Comparison of ENCODE assay signal across 29 mouse cellular contexts in the genomic region with DNA sequence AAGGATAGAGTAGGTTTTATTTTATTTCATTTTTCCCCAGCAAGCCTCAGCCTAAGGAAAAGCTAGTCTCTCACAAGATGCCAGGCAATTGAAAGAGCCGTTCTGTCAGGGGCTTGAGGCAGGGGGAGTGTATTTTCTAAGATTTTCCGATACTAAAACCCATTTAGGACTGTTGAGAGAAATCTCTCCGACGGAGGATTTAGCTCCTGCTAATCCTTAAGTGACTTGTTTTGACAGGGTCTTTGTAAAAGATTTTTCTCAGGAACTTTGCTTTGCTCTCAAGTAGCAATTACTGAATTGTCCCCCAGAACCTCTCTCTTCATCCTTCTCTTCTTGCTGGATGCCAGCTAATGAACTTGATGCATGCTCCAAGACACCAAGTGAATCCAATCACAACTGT.
A peak's percentile ranks its signal among the peaks of the same experiment; 100 is the strongest.
DNase-seq lines count a peak whose midpoint lies in the region; ATAC-seq and TF ChIP-seq lines count a peak whose summit lies in the region.
"Had no signal": no experiment of that assay in that cellular context is flagged by ENCODE, and none has a peak within 500 bp of the region (broad histone marks: within the 10 kb centered on the region; RNA-seq: fewer than 3 reads in every experiment).

No protein-coding gene starts in this region.

- DNase-seq in gastrocnemius, adult 2 months: no peak
- DNase-seq in gastrocnemius, postnatal 36 days: no peak
- no peak for DNase-seq in testis, postnatal 10 days (ENCODE audit: low spot score)
- no peak for DNase-seq in kidney, postnatal 36 days
- DNase-seq in frontal cortex, postnatal 25 days (ENCODE audit: low spot score in 2 of 2): no peak
- DNase-seq: adrenal gland, postnatal 14 days; cerebellum, adult 11-12 months; cerebellum, adult 9-11 months; gastrocnemius, postnatal 14 days; heart, adult 11 months; heart, postnatal 4 days; kidney, adult 18-20 months; kidney, postnatal 25 days; left cerebral cortex, postnatal 4 days; liver, postnatal 0 days; lung, postnatal 4 days; right cerebral cortex, postnatal 4 days had no signal

- no peak overlapping the region for H3K9ac ChIP-seq in embryonic facial prominence, embryonic 13.5 days
- no peak overlapping the region for H3K9ac ChIP-seq in forebrain, embryonic 13.5 days
- no peak overlapping the region for H3K9ac ChIP-seq in midbrain, embryonic 13.5 days (replicated peaks)
- H3K9ac ChIP-seq: kidney, embryonic 15.5 days; liver, embryonic 12.5 days; liver, postnatal 0 days; neural tube, embryonic 15.5 days had no signal

- no peak for ATAC-seq in embryonic facial prominence, embryonic 13.5 days (ENCODE audit: insufficient number of reproducible peaks, insufficient read depth, low FRiP score, low TSS enrichment, low read depth)
- ATAC-seq in forebrain, embryonic 13.5 days: no peak
- no peak for ATAC-seq in midbrain, embryonic 13.5 days
- ATAC-seq: CD4-positive, CD25-positive, alpha-beta regulatory T cell, adult 4 months; hindbrain, embryonic 16.5 days; liver, embryonic 12.5 days; liver, postnatal 0 days; lung, postnatal 0 days had no signal

- H3K4me2 ChIP-seq in embryonic facial prominence, embryonic 13.5 days: no peak overlapping the region
- H3K4me2 ChIP-seq in forebrain, embryonic 13.5 days: 0 out of 2 replicates have a peak overlapping the region, but pooled peaks have one; percentile 17
- H3K4me2 ChIP-seq in midbrain, embryonic 13.5 days (replicated peaks): no peak overlapping the region
- H3K4me2 ChIP-seq: kidney, embryonic 15.5 days; liver, embryonic 12.5 days; neural tube, embryonic 15.5 days had no signal

- TF ChIP-seq CTCF in gastrocnemius, adult 2 months (IDR thresholded peaks at IDR 0.05): no peak

- H3K36me3 ChIP-seq in embryonic facial prominence, embryonic 13.5 days: no peaks in the 10 kb centered on the region
- H3K36me3 ChIP-seq in forebrain, embryonic 13.5 days (ENCODE audit: poor library complexity, severe bottlenecking): no peaks in the 10 kb centered on the region
- H3K36me3 ChIP-seq in midbrain, embryonic 13.5 days: no peaks in the 10 kb centered on the region
- H3K36me3 ChIP-seq: heart, embryonic 10.5 days; kidney, embryonic 15.5 days; liver, embryonic 12.5 days; neural tube, embryonic 15.5 days had no signal

- H3K4me3 ChIP-seq in gastrocnemius, adult 2 months: no peak overlapping the region
- H3K4me3 ChIP-seq in embryonic facial prominence, embryonic 13.5 days: no peak overlapping the region
- H3K4me3 ChIP-seq in forebrain, embryonic 13.5 days: no peak overlapping the region
- no peak overlapping the region for H3K4me3 ChIP-seq in midbrain, embryonic 13.5 days (replicated peaks)
- H3K4me3 ChIP-seq: heart, embryonic 10.5 days; kidney, embryonic 15.5 days; layer of hippocampus, adult 2 months; liver, embryonic 12.5 days; megakaryocyte, embryonic 14.5 days; neural tube, embryonic 15.5 days had no signal

- no peaks in the 10 kb centered on the region; the same call in 1 of the 2 replicates for H3K27me3 ChIP-seq in embryonic facial prominence, embryonic 13.5 days
- H3K27me3 ChIP-seq in forebrain, embryonic 13.5 days: peaks cover 37% of the 10 kb centered on the region; the same call in 1 of the 2 replicates
- peaks cover 20% of the 10 kb centered on the region; the same call in 1 of the 2 replicates for H3K27me3 ChIP-seq in midbrain, embryonic 13.5 days
- H3K27me3 ChIP-seq: kidney, embryonic 15.5 days; neural tube, embryonic 15.5 days had no signal

- H3K4me1 ChIP-seq in embryonic facial prominence, embryonic 13.5 days: peaks cover 33% of the 10 kb centered on the region
- peaks cover 24% of the 10 kb centered on the region for H3K4me1 ChIP-seq in forebrain, embryonic 13.5 days
- H3K4me1 ChIP-seq in midbrain, embryonic 13.5 days (replicated peaks): peaks cover 24% of the 10 kb centered on the region
- H3K4me1 ChIP-seq: heart, embryonic 10.5 days; kidney, embryonic 15.5 days; liver, embryonic 12.5 days; megakaryocyte, embryonic 14.5 days had no signal

- WGBS in embryonic facial prominence, embryonic 13.5 days: 22% methylated on average over 4 of the region's 4 CpGs
- WGBS in forebrain, embryonic 13.5 days: 3% methylated on average over 4 of the region's 4 CpGs
- 13% methylated on average over 4 of the region's 4 CpGs for whole genome bisulfite sequencing in midbrain, embryonic 13.5 days

- H3K27ac ChIP-seq in gastrocnemius, adult 2 months: peak overlapping the region; percentile 48; the same call in 1 of the 2 replicates
- H3K27ac ChIP-seq in embryonic facial prominence, embryonic 13.5 days: peak overlapping the region; percentile 19; the same call in 1 of the 2 replicates
- no peak overlapping the region for H3K27ac ChIP-seq in forebrain, embryonic 13.5 days
- H3K27ac ChIP-seq in midbrain, embryonic 13.5 days: peak overlapping the region; percentile 16; the same call in 1 of the 2 replicates
- H3K27ac ChIP-seq: heart, embryonic 10.5 days; kidney, embryonic 15.5 days; layer of hippocampus, adult 2 months; liver, embryonic 12.5 days; neural tube, embryonic 15.5 days had no signal

- intact Hi-C loops in gastrocnemius, adult 2 months (cut with DNase I): loop anchor here (5.0 kb wide), 1 partner anchor 320 kb away; no protein-coding TSS in a partner anchor
- intact Hi-C loops in gastrocnemius, postnatal 36 days (cut with DNase I): no loop called here

- H3K9me3 ChIP-seq in embryonic facial prominence, embryonic 13.5 days: no peaks in the 10 kb centered on the region
- no peaks in the 10 kb centered on the region for H3K9me3 ChIP-seq in forebrain, embryonic 13.5 days (replicated peaks)
- H3K9me3 ChIP-seq in midbrain, embryonic 13.5 days: no peaks in the 10 kb centered on the region
- H3K9me3 ChIP-seq: heart, embryonic 10.5 days; kidney, embryonic 15.5 days; liver, embryonic 12.5 days; megakaryocyte, embryonic 14.5 days; neural tube, embryonic 15.5 days had no signal
